Mouse (Mus musculus) 3T3-L1 (cell line): Measurements from ENCODE around the gene Mpzl3.
"Not testable (repeated sequence)": the region's sequence is repeated elsewhere in the genome, so short reads cannot be mapped to it uniquely, and the experiment has no call there.

ENCODE experiments used
- DNase-seq: peaks from one replicate; pipeline ENCODE4 v3.0.0-alpha.2; 2015; ENCODE audit warnings: low read depth, low spot score

Gene Mpzl3

GRCm38 (mm10) chr9:45055082-45055713 is at the start of gene Mpzl3:
Gene Mpzl3, plus strand, starts transcription at chr9:45055186.
- peak; percentile 72 for DNase-seq

- no peak for DNase-seq
Observed at GRCm38 (mm10) chr9:45007404-45007803, 47.6 kb upstream of the Mpzl3 start.

- no peak for DNase-seq
Observed at GRCm38 (mm10) chr9:45008342-45008741, 46.6 kb upstream of the Mpzl3 start.

GRCm38 (mm10) chr9:45009180-45010078 is 45.6 kb upstream of the Mpzl3 start, which contains the start of gene Cd3e:
Gene Cd3e, minus strand, starts transcription at chr9:45009627.
- no peak for DNase-seq

- no peak for DNase-seq
Observed at GRCm38 (mm10) chr9:45010461-45010860, 44.5 kb upstream of the Mpzl3 start.

- no peak for DNase-seq
Observed at GRCm38 (mm10) chr9:45011291-45011690, 43.7 kb upstream of the Mpzl3 start.

- DNase-seq: no peak
Observed at GRCm38 (mm10) chr9:45014879-45015278, 40.1 kb upstream of the Mpzl3 start.

- no peak for DNase-seq
Observed at GRCm38 (mm10) chr9:45015841-45016240, 39.1 kb upstream of the Mpzl3 start.

- DNase-seq: no peak
Observed at GRCm38 (mm10) chr9:45018031-45018430, 37.0 kb upstream of the Mpzl3 start.

GRCm38 (mm10) chr9:45022800-45023199 is 32.2 kb upstream of the Mpzl3 start:
- peak; percentile 77 for DNase-seq

- DNase-seq: no peak
Observed at GRCm38 (mm10) chr9:45023638-45024037, 31.3 kb upstream of the Mpzl3 start.

GRCm38 (mm10) chr9:45024187-45024586 is 30.8 kb upstream of the Mpzl3 start:
- no peak for DNase-seq

GRCm38 (mm10) chr9:45027376-45027775 is 27.6 kb upstream of the Mpzl3 start:
- no peak for DNase-seq

GRCm38 (mm10) chr9:45030341-45030740 is 24.6 kb upstream of the Mpzl3 start:
- no peak for DNase-seq

- no peak for DNase-seq
Observed at GRCm38 (mm10) chr9:45032261-45032660, 22.7 kb upstream of the Mpzl3 start.

GRCm38 (mm10) chr9:45034526-45034925 is 20.5 kb upstream of the Mpzl3 start:
- DNase-seq: no peak

GRCm38 (mm10) chr9:45037803-45038202 is 17.2 kb upstream of the Mpzl3 start:
- DNase-seq: not testable (repeated sequence)

GRCm38 (mm10) chr9:45039499-45039898 is 15.5 kb upstream of the Mpzl3 start, which contains the start of gene Mpzl2:
Gene Mpzl2, plus strand, starts transcription at chr9:45039799.
- DNase-seq: no peak

- DNase-seq: no peak
Observed at GRCm38 (mm10) chr9:45040066-45040845, 14.7 kb upstream of the Mpzl3 start.

GRCm38 (mm10) chr9:45041131-45041838 is 13.7 kb upstream of the Mpzl3 start:
- no peak for DNase-seq

GRCm38 (mm10) chr9:45042056-45042720 is 12.8 kb upstream of the Mpzl3 start:
- DNase-seq: no peak
